Mouse (Mus musculus): Measurements from ENCODE around the gene Crybg1. TPM values are rescaled to one million over a fixed set of nuclear protein-coding genes. Genes with fewer than 3 reads are reported as not detected.

The Crybg1 gene
- total and polyA plus RNA-seq, 3 experiments: 0.04 to 0.14 TPM; not detected in 1

- Histone ChIP-seq H3K4me1 (ENCODE audit: control insufficient read depth in 1 of 2, insufficient read depth in 2 of 2, low read length in 2 of 2) (peaks cover 0 to 5% of the 10 kb centered on the region in 2 experiments; a peak in 1 of 4 replicates), H3K27ac (ENCODE audit: control insufficient read depth, low read depth, low read length) (no peak overlapping the region), H3K9ac (ENCODE audit: control insufficient read depth, low read depth, low read length, poor library complexity, severe bottlenecking) (no peak overlapping the region), H3K79me2 (ENCODE audit: control insufficient read depth, insufficient read depth, low read length, poor library complexity) (no peaks in the 10 kb centered on the region), H3K4me3 (ENCODE audit: control insufficient read depth in 1 of 2, insufficient read depth in 1 of 2, low read depth in 2 of 2, low read length in 2 of 2) (no peak overlapping the region), H3K9me3 (replicated peaks; ENCODE audit: insufficient read depth, low read length) (no peaks in the 10 kb centered on the region), H3K36me3 (ENCODE audit: control insufficient read depth in 1 of 2, insufficient read depth in 2 of 2, low read length in 2 of 2) (no peaks in the 10 kb centered on the region), H3K27me3 (ENCODE audit: control insufficient read depth in 1 of 2, insufficient read depth in 2 of 2, low read length in 2 of 2) (no peaks in the 10 kb centered on the region; a peak in 1 of 4 replicates)
- TF ChIP-seq ETS1 (IDR thresholded peaks at IDR 0.05; ENCODE audit: low read depth, low read length) (no peak), POLR2A (IDR thresholded peaks at IDR 0.05; ENCODE audit: control insufficient read depth in 1 of 2, insufficient read depth in 1 of 2, low read depth in 1 of 2, low read length in 2 of 2, poor library complexity in 1 of 2) (no peak), ZKSCAN1 (IDR thresholded peaks at IDR 0.05; ENCODE audit: low read depth, low read length) (no peak), TAL1 (IDR thresholded peaks at IDR 0.05; ENCODE audit: low read length) (no peak)
- DNase-seq (ENCODE audit: low read depth, low spot score): no peak
Measured at GRCm38 (mm10) chr10:43993198-43993597, 155.5 kb downstream of the Crybg1 start.

GRCm38 (mm10) chr10:43992506-43992905 is 156.1 kb downstream of the Crybg1 start:
- H3K36me3 ChIP-seq (ENCODE audit: control insufficient read depth in 1 of 2, insufficient read depth in 2 of 2, low read length in 2 of 2): no peaks in the 10 kb centered on the region
- H3K9ac ChIP-seq (ENCODE audit: control insufficient read depth, low read depth, low read length, poor library complexity, severe bottlenecking): no peak overlapping the region
- H3K27me3 ChIP-seq (ENCODE audit: control insufficient read depth in 1 of 2, insufficient read depth in 2 of 2, low read length in 2 of 2): no peaks in the 10 kb centered on the region; a peak in 1 of 4 replicates
- no peak overlapping the region for H3K4me3 ChIP-seq (ENCODE audit: control insufficient read depth in 1 of 2, insufficient read depth in 1 of 2, low read depth in 2 of 2, low read length in 2 of 2)
- H3K79me2 ChIP-seq (ENCODE audit: control insufficient read depth, insufficient read depth, low read length, poor library complexity): no peaks in the 10 kb centered on the region
- no peaks in the 10 kb centered on the region for H3K9me3 ChIP-seq (replicated peaks; ENCODE audit: insufficient read depth, low read length)
- no peak for DNase-seq (ENCODE audit: low read depth, low spot score)
- H3K4me1 ChIP-seq (ENCODE audit: control insufficient read depth in 1 of 2, insufficient read depth in 2 of 2, low read length in 2 of 2): peaks cover 0 to 5% of the 10 kb centered on the region in 2 experiments; a peak in 1 of 4 replicates
- no peak overlapping the region for H3K27ac ChIP-seq (ENCODE audit: control insufficient read depth, low read depth, low read length)
- TF ChIP-seq NRF1 (IDR thresholded peaks at IDR 0.05; ENCODE audit: insufficient read depth, low read depth, low read length, poor library complexity, severe bottlenecking) (no peak), CTCF (IDR thresholded peaks at IDR 0.05 in 2 of 3, conservative IDR thresholded peaks at IDR 0.05 in 1 of 3; ENCODE audit: control insufficient read depth in 1 of 3, insufficient read depth in 1 of 3, low read depth in 2 of 3, low read length in 3 of 3, poor library complexity in 1 of 3, severe bottlenecking in 1 of 3) (no peak), POLR2A (IDR thresholded peaks at IDR 0.05; ENCODE audit: control insufficient read depth in 1 of 2, insufficient read depth in 1 of 2, low read depth in 1 of 2, low read length in 2 of 2, poor library complexity in 1 of 2) (no peak), RCOR1 (IDR thresholded peaks at IDR 0.05; ENCODE audit: low read depth, low read length) (no peak), TBP (IDR thresholded peaks at IDR 0.05; ENCODE audit: low read depth, low read length) (no peak), POLR2AphosphoS5 (IDR thresholded peaks at IDR 0.05; ENCODE audit: borderline replicate concordance, low read depth, low read length) (no peak), TAL1 (IDR thresholded peaks at IDR 0.05; ENCODE audit: low read length) (no peak), SIN3A (IDR thresholded peaks at IDR 0.05; ENCODE audit: low read length) (no peak), MAFK (IDR thresholded peaks at IDR 0.05; ENCODE audit: borderline replicate concordance, low read depth, low read length) (no peak), MAX (IDR thresholded peaks at IDR 0.05; ENCODE audit: low read length) (no peak), GABPA (IDR thresholded peaks at IDR 0.05; ENCODE audit: low read depth, low read length) (no peak)

GRCm38 (mm10) chr10:43991268-43991667 is 157.4 kb downstream of the Crybg1 start:
- Histone ChIP-seq H3K36me3 (ENCODE audit: control insufficient read depth in 1 of 2, insufficient read depth in 2 of 2, low read length in 2 of 2) (no peaks in the 10 kb centered on the region), H3K4me1 (ENCODE audit: control insufficient read depth in 1 of 2, insufficient read depth in 2 of 2, low read length in 2 of 2) (peaks cover 0 to 5% of the 10 kb centered on the region in 2 experiments; a peak in 1 of 4 replicates), H3K9me3 (replicated peaks; ENCODE audit: insufficient read depth, low read length) (no peaks in the 10 kb centered on the region), H3K27ac (ENCODE audit: control insufficient read depth, low read depth, low read length) (no peak overlapping the region), H3K27me3 (ENCODE audit: control insufficient read depth in 1 of 2, insufficient read depth in 2 of 2, low read length in 2 of 2) (peaks cover 0 to 1% of the 10 kb centered on the region in 2 experiments; a peak in 2 of 4 replicates), H3K9ac (ENCODE audit: control insufficient read depth, low read depth, low read length, poor library complexity, severe bottlenecking) (no peak overlapping the region), H3K79me2 (ENCODE audit: control insufficient read depth, insufficient read depth, low read length, poor library complexity) (no peaks in the 10 kb centered on the region), H3K4me3 (ENCODE audit: control insufficient read depth in 1 of 2, insufficient read depth in 1 of 2, low read depth in 2 of 2, low read length in 2 of 2) (no peak overlapping the region)
- TF ChIP-seq USF2 (IDR thresholded peaks at IDR 0.05; ENCODE audit: borderline replicate concordance in 1 of 2, insufficient read depth in 1 of 2, low read depth in 1 of 2, low read length in 2 of 2) (no peak), ZMIZ1 (IDR thresholded peaks at IDR 0.05; ENCODE audit: low read depth, low read length) (no peak), GABPA (IDR thresholded peaks at IDR 0.05; ENCODE audit: low read depth, low read length) (no peak), RAD21 (IDR thresholded peaks at IDR 0.05; ENCODE audit: low read depth, low read length) (peak; percentile 20), SMC3 (IDR thresholded peaks at IDR 0.05; ENCODE audit: low read depth, low read length) (no peak), MEF2A (IDR thresholded peaks at IDR 0.05; ENCODE audit: extremely low read depth, insufficient replicate concordance, low read depth, low read length, poor library complexity, severe bottlenecking) (no peak), POLR2A (IDR thresholded peaks at IDR 0.05; ENCODE audit: control insufficient read depth in 1 of 2, insufficient read depth in 1 of 2, low read depth in 1 of 2, low read length in 2 of 2, poor library complexity in 1 of 2) (no peak), HCFC1 (IDR thresholded peaks at IDR 0.05; ENCODE audit: low read depth, low read length) (no peak), CTCF (IDR thresholded peaks at IDR 0.05 in 2 of 3, conservative IDR thresholded peaks at IDR 0.05 in 1 of 3; ENCODE audit: control insufficient read depth in 1 of 3, insufficient read depth in 1 of 3, low read depth in 2 of 3, low read length in 3 of 3, poor library complexity in 1 of 3, severe bottlenecking in 1 of 3) (peak; percentile 7 to 26 (median 22); a peak in 4 of 6 replicates), KAT2A (conservative IDR thresholded peaks at IDR 0.05; ENCODE audit: low read depth, low read length) (no peak), SIN3A (IDR thresholded peaks at IDR 0.05; ENCODE audit: low read length) (no peak), MAX (IDR thresholded peaks at IDR 0.05; ENCODE audit: low read length) (no peak)
- no peak for DNase-seq (ENCODE audit: low read depth, low spot score)
